Mouse (Mus musculus) adrenal gland, adult 10 weeks (tissue): ENCODE measurements around the gene Usp15. TPM values are rescaled to one million over a fixed set of nuclear protein-coding genes. Genes with fewer than 3 reads are reported as not detected.

Source experiments
- polyA plus RNA-seq: library from polyadenylated mRNA; stranded (reverse); fragments of 350-450 nt; fragmentation: Illumina TruSeq; extraction: RNeasy Lipid Tissue Mini Kit (QIAGEN cat#74804); gene quantifications from one replicate; pipeline ENCODE4 v1.2.3, GENCODE M21; 2014; ENCODE audit warnings: low read depth, low replicate concordance

Usp15 gene
- polyA plus RNA-seq, result 142 TPM

GRCm38 (mm10) chr10:123196835-123197559 lies at the start of gene Usp15:
Usp15 (minus strand) TSS chr10:123196995.

GRCm38 (mm10) chr10:123076245-123077023 lies 120.4 kb downstream of the Usp15 start, which contains the start of gene Mon2:
Mon2 (minus strand) TSS chr10:123076505.

Other genes with a start within 250 kb of the Usp15 start
- gene Mon2, start 120.5 kb downstream of the Usp15 start, polyA plus RNA-seq, result 79.0 TPM
- 2.4 TPM for gene Fam19a2, start 67.0 kb upstream of the Usp15 start, polyA plus RNA-seq